Mouse (Mus musculus): ENCODE data around the gene Rab29. TPM values are rescaled to one million over a fixed set of nuclear protein-coding genes. Genes with fewer than 3 reads are reported as not detected.

The Rab29 gene
- total and polyA plus RNA-seq, 3 experiments, result not detected

DNA sequence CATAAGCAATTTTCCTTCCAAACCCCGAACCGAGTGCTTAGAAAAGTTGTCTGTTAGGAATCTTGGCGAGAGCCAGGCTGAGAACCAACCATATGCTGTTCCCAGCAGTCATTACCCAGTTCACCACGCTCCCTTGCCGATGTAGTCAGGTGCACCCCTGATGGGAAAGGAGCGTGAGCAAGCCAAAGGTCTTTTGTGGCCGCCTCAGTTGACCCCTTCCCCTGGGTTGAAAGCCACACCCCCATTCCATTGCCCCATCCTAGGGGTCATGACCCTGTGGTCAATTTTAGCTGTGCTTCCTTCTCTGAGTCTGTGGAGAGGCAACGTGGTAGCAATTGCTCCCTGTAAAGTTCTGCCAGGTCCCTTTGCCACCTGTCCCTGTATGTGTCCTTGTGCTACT, 22.1 kb upstream of the Rab29 start:
- TF ChIP-seq GATA1 (IDR thresholded peaks at IDR 0.05; ENCODE audit: borderline replicate concordance, low read length) (no peak), GATA2 (IDR thresholded peaks at IDR 0.05; ENCODE audit: borderline replicate concordance, low read depth, low read length) (no peak), TAL1 (conservative IDR thresholded peaks at IDR 0.05; ENCODE audit: low read depth, low read length) (no peak), POLR2AphosphoS5 (IDR thresholded peaks at IDR 0.05; ENCODE audit: insufficient replicate concordance, low read depth, low read length) (no peak), CTCF (IDR thresholded peaks at IDR 0.05; ENCODE audit: low read depth, low read length) (no peak)
- H3K9me3 ChIP-seq (replicated peaks), result no peaks in the 10 kb centered on the region
- H3K36me3 ChIP-seq (replicated peaks), result peaks cover 78% of the 10 kb centered on the region
- H3K27me3 ChIP-seq (ENCODE audit: insufficient read depth, low read length), result no peaks in the 10 kb centered on the region
- H3K4me1 ChIP-seq (ENCODE audit: insufficient read depth, low read depth, low read length), result no peaks in the 10 kb centered on the region
- H3K4me3 ChIP-seq (ENCODE audit: low read depth, low read length), result no peak overlapping the region
- no peak for DNase-seq (ENCODE audit: low spot score)
- no peak for ATAC-seq (ENCODE audit: extremely low read depth, insufficient number of reproducible peaks, low FRiP score, poor library complexity, severe bottlenecking)

DNA sequence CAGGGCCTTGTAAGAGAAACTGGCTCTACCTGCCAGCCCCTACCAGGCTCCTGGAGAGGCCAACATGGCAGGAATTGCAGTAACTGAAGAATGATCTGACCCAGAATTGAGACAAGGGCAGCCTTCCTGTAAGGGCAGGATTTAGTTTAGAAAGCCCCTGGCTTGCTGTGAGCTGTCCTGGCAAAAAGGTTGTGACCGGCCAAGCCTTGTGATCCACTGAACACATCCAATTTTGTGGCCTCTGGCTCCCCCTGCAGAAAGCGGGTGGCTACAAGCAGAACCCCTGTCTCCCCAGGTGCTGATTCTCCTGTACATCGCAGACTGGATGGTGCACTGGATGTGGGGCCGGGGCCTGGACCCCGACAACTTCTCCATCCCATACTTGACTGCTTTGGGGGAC, 20.8 kb upstream of the Rab29 start:
- no peak for TF ChIP-seq GATA2 (IDR thresholded peaks at IDR 0.05; ENCODE audit: borderline replicate concordance, low read depth, low read length)
- no peak for TF ChIP-seq GATA1 (IDR thresholded peaks at IDR 0.05; ENCODE audit: borderline replicate concordance, low read length)
- TF ChIP-seq CTCF (IDR thresholded peaks at IDR 0.05; ENCODE audit: low read depth, low read length), result no peak
- no peak for TF ChIP-seq POLR2AphosphoS5 (IDR thresholded peaks at IDR 0.05; ENCODE audit: insufficient replicate concordance, low read depth, low read length)
- no peak for TF ChIP-seq TAL1 (conservative IDR thresholded peaks at IDR 0.05; ENCODE audit: low read depth, low read length)
- Histone ChIP-seq H3K36me3 (replicated peaks) (peaks cover 64% of the 10 kb centered on the region), H3K9me3 (replicated peaks) (no peaks in the 10 kb centered on the region), H3K4me3 (ENCODE audit: low read depth, low read length) (no peak overlapping the region), H3K27me3 (ENCODE audit: insufficient read depth, low read length) (no peaks in the 10 kb centered on the region; the same call in 1 of the 2 replicates), H3K4me1 (ENCODE audit: insufficient read depth, low read depth, low read length) (no peaks in the 10 kb centered on the region)
- DNase-seq (ENCODE audit: low spot score) (no peak), ATAC-seq (ENCODE audit: extremely low read depth, insufficient number of reproducible peaks, low FRiP score, poor library complexity, severe bottlenecking) (no peak)

DNA sequence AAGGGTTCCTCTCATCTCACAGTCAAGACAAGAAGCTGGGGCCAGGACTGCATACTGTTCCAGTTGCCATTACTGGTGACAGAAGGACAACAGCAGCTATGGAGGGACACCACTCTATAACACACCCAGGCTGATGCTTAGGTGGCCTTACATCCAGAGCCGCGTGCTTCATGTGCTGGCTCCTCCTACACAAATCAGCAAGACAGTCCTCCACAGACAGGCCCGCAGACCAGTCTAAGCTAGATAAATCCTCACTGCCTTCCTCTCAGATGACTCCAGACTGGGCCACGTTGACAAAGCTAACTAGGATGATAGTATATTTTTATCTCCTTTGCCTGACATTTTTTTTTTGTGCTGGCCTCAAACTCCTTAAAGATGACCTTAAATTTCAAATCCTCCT, 5.2 kb upstream of the Rab29 start:
- peaks cover 24% of the 10 kb centered on the region for H3K27me3 ChIP-seq (ENCODE audit: insufficient read depth, low read length)
- no peaks in the 10 kb centered on the region for H3K9me3 ChIP-seq (replicated peaks)
- no peak for DNase-seq (ENCODE audit: low spot score)
- no peaks in the 10 kb centered on the region for H3K4me1 ChIP-seq (ENCODE audit: insufficient read depth, low read depth, low read length)
- H3K36me3 ChIP-seq (replicated peaks), result no peaks in the 10 kb centered on the region
- H3K4me3 ChIP-seq (ENCODE audit: low read depth, low read length), result no peak overlapping the region
- no peak for ATAC-seq (ENCODE audit: extremely low read depth, insufficient number of reproducible peaks, low FRiP score, poor library complexity, severe bottlenecking)
- TF ChIP-seq TAL1 (conservative IDR thresholded peaks at IDR 0.05; ENCODE audit: low read depth, low read length), result no peak
- no peak for TF ChIP-seq GATA1 (IDR thresholded peaks at IDR 0.05; ENCODE audit: borderline replicate concordance, low read length)
- no peak for TF ChIP-seq GATA2 (IDR thresholded peaks at IDR 0.05; ENCODE audit: borderline replicate concordance, low read depth, low read length)
- TF ChIP-seq CTCF (IDR thresholded peaks at IDR 0.05; ENCODE audit: low read depth, low read length), result no peak
- no peak for TF ChIP-seq POLR2AphosphoS5 (IDR thresholded peaks at IDR 0.05; ENCODE audit: insufficient replicate concordance, low read depth, low read length)

DNA sequence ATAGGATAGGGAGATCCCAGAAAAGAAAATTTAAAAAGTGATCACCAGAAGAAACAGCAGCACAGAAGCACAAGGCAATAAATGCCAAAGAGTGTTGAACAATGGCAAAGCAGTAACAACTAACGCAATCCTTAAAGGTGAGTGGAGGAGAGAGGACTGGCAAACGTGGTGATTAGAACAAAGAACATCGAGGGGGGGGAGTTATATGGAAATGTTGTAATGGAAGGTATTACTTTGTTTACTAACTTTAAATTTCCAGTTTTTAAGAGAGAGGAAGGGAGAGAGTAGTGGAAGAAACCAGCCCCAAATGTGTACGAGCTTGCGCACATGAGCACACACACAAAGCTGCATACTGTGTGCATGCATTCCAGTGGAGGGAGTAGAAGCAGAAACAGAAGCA, 1.4 kb upstream of the Rab29 start:
- TF ChIP-seq CTCF (IDR thresholded peaks at IDR 0.05; ENCODE audit: low read depth, low read length) (no peak), TAL1 (conservative IDR thresholded peaks at IDR 0.05; ENCODE audit: low read depth, low read length) (no peak), POLR2AphosphoS5 (IDR thresholded peaks at IDR 0.05; ENCODE audit: insufficient replicate concordance, low read depth, low read length) (no peak), GATA1 (IDR thresholded peaks at IDR 0.05; ENCODE audit: borderline replicate concordance, low read length) (no peak), GATA2 (IDR thresholded peaks at IDR 0.05; ENCODE audit: borderline replicate concordance, low read depth, low read length) (no peak)
- Histone ChIP-seq H3K9me3 (replicated peaks) (no peaks in the 10 kb centered on the region), H3K4me3 (ENCODE audit: low read depth, low read length) (no peak overlapping the region), H3K4me1 (ENCODE audit: insufficient read depth, low read depth, low read length) (no peaks in the 10 kb centered on the region), H3K36me3 (replicated peaks) (no peaks in the 10 kb centered on the region), H3K27me3 (ENCODE audit: insufficient read depth, low read length) (peaks cover 32% of the 10 kb centered on the region)
- ATAC-seq (ENCODE audit: extremely low read depth, insufficient number of reproducible peaks, low FRiP score, poor library complexity, severe bottlenecking) (no peak), DNase-seq (ENCODE audit: low spot score) (no peak)

DNA sequence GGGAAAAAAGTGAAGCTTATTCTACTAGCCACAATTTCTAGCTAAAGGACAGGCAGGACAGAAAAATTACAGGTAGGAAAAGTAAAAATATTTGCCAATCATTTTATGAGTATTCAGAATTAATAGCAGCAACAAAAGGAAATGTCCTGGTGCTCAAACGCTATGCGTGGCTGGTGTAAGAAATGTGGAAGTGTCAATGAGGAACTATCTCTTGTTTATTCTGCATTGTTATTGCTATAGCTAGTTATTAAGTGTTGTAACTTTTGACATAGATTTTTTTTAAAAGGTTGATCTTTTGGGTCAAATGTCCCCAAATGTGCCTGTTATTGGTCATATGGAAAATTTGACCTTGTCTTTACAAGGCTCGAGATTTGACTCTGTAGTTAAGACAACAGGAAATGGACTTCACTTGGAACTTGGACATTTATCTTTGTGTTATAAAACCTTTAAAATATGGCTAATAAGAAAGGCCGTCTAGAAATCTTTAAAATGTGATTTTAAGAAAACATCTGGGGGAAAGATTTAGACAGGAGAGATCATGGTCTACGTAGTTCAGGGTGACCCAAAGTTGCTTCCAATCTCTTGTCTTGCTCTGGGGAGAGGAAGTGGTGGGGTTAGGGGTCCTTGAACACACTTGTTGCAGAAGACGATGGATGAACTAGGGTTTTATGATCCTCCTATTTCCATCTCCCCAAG, 572 bp upstream of the Rab29 start:
- Histone ChIP-seq H3K4me1 (ENCODE audit: insufficient read depth, low read depth, low read length) (no peaks in the 10 kb centered on the region), H3K27me3 (ENCODE audit: insufficient read depth, low read length) (peaks cover 33% of the 10 kb centered on the region), H3K9me3 (replicated peaks) (no peaks in the 10 kb centered on the region), H3K4me3 (ENCODE audit: low read depth, low read length) (no peak overlapping the region), H3K36me3 (replicated peaks) (no peaks in the 10 kb centered on the region)
- TF ChIP-seq CTCF (IDR thresholded peaks at IDR 0.05; ENCODE audit: low read depth, low read length), result no peak
- no peak for TF ChIP-seq TAL1 (conservative IDR thresholded peaks at IDR 0.05; ENCODE audit: low read depth, low read length)
- no peak for TF ChIP-seq GATA2 (IDR thresholded peaks at IDR 0.05; ENCODE audit: borderline replicate concordance, low read depth, low read length)
- no peak for TF ChIP-seq GATA1 (IDR thresholded peaks at IDR 0.05; ENCODE audit: borderline replicate concordance, low read length)
- no peak for TF ChIP-seq POLR2AphosphoS5 (IDR thresholded peaks at IDR 0.05; ENCODE audit: insufficient replicate concordance, low read depth, low read length)
- ATAC-seq (ENCODE audit: extremely low read depth, insufficient number of reproducible peaks, low FRiP score, poor library complexity, severe bottlenecking), result no peak
- DNase-seq (ENCODE audit: low spot score), result no peak

DNA sequence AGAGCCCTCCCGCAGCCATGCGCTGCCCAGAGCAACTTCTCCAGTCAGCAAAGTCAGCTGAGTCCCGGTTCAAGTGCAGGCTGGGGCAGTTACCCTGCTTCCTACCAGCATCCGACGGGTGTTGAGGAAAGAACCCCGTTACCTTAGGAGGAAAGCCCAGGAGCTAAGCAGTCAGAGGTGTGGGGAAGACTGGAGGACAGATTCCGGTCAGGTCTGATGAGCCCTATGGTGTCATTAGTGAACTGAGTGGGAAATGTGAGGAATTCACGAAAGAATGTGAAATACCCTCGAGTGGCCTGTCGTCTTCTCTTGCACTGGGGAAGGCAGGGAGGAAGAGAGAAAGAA, 894 bp downstream of the Rab29 start:
- Histone ChIP-seq H3K4me1 (ENCODE audit: insufficient read depth, low read depth, low read length) (no peaks in the 10 kb centered on the region), H3K27me3 (ENCODE audit: insufficient read depth, low read length) (peaks cover 26% of the 10 kb centered on the region), H3K9me3 (replicated peaks) (no peaks in the 10 kb centered on the region), H3K4me3 (ENCODE audit: low read depth, low read length) (no peak overlapping the region), H3K36me3 (replicated peaks) (no peaks in the 10 kb centered on the region)
- ATAC-seq (ENCODE audit: extremely low read depth, insufficient number of reproducible peaks, low FRiP score, poor library complexity, severe bottlenecking), result no peak
- DNase-seq (ENCODE audit: low spot score), result no peak
- TF ChIP-seq POLR2AphosphoS5 (IDR thresholded peaks at IDR 0.05; ENCODE audit: insufficient replicate concordance, low read depth, low read length), result no peak
- TF ChIP-seq TAL1 (conservative IDR thresholded peaks at IDR 0.05; ENCODE audit: low read depth, low read length), result no peak
- no peak for TF ChIP-seq GATA2 (IDR thresholded peaks at IDR 0.05; ENCODE audit: borderline replicate concordance, low read depth, low read length)
- no peak for TF ChIP-seq CTCF (IDR thresholded peaks at IDR 0.05; ENCODE audit: low read depth, low read length)
- no peak for TF ChIP-seq GATA1 (IDR thresholded peaks at IDR 0.05; ENCODE audit: borderline replicate concordance, low read length)
